Mouse (Mus musculus): ENCODE measurements around the gene Lrrc8c. TPM values are rescaled to one million over a fixed set of nuclear protein-coding genes. Genes with fewer than 3 reads are reported as not detected.
"Not testable (repeated sequence)": the region's sequence is repeated elsewhere in the genome, so short reads cannot be mapped to it uniquely, and the experiment has no call there.

The Lrrc8c gene
- total RNA-seq, 2 experiments from 2014 or later, result 23.5 to 27.0 TPM

DNA sequence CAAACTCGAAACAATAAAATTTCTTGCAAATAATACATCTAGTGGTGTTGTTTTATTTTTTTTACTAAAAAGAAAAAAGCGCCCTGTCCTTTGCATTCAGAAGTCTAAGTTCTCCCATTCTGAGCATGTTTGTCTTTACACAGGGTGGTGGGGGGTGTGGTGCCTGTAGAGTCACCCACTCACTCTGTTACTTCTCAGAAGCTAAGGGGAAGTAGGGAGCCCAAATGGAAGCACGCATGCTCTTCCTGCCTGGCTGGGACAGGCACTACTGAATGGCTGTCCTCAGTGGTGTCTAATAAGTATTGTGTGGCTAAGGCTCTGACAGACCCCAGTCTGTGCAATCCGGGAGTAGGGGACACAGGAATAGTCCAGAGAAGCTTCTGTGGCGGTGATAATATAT is 107.9 kb downstream of the Lrrc8c start:
- DNase-seq (ENCODE audit: extremely low spot score in 1 of 2, low spot score in 1 of 2), result no peak

DNA sequence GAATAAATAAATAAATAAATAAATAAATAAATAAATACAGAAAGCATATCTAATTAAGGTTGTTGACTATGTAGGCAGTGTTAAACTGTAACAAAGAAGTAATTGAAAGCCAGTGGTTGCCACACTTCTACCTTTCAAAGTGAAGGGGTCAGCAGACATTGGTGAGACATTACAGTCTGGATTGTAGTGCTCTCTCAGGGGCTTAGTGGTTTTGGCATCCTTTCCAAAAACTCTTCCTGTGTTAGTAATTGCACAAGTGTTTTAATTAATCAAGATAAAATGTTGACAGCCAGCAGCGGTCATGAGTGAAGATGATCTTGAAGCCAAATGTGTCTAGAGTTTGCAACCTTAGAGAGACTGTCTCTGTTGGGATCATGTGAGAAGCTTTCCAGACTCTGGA is 110.8 kb downstream of the Lrrc8c start:
- no peak for DNase-seq (ENCODE audit: extremely low spot score in 1 of 2, low spot score in 1 of 2)

DNA sequence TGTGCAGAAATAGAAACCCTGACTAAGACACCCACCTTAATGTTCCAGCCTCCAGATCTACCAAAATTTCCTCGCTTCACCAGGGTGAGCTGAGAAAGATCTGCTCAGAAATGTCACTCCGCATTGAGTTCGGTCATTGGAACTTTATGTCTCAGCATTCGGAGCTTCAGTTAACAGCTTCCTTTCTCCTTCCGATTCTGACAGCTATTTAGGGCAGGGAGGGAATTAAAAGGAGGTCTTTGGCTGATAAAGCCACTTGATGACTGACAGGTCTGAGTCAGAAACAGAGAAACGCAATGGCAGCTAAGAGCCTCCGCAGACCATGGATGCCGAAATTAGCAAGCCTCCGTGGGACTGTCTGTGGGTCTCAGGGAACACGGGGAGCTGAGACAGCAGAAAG is 112.9 kb downstream of the Lrrc8c start:
- DNase-seq (ENCODE audit: extremely low spot score in 1 of 2, low spot score in 1 of 2), result no peak

GRCm38 (mm10) chr5:105635576-105635975 is 116.4 kb downstream of the Lrrc8c start:
- DNase-seq (ENCODE audit: extremely low spot score in 1 of 2, low spot score in 1 of 2), result no peak

DNA sequence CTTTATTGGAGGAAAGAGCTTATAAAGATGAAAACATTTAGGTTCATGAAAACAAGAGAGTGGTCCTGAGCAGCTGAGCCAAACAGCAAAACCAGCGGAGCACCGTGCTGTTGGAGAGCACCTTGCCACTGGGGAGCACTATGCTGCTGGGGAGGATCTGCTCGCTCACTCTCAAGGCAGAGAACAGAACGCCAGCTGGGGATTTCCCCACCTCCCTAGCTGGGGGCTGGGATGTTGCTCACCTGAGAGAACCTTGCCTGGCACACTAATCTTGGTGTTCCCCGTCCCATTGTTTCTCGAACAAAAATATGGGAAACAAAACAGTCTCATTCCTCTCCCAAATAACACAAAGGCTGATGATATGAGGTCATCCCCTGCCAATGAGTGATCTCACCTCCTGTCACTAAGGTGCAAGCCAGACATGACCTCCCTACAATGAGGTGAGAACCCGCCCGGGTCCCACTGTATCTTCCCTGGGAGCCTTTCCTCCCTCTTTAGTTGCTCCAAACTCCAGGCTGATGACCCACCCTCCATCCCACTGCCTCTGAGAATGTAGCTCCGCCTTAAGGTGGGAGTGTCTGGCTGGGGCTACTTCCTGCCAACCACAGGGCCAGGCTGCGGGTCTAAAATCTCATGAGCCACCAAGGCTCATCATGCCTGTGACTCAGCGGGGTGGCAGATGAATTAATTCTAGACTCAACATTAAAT is 117.5 kb downstream of the Lrrc8c start:
- DNase-seq (ENCODE audit: extremely low spot score in 1 of 2, low spot score in 1 of 2), result no peak

- DNase-seq (ENCODE audit: extremely low spot score in 1 of 2, low spot score in 1 of 2), result not testable (repeated sequence)
These were observed 119.1 kb downstream of the Lrrc8c start for GRCm38 (mm10) chr5:105638266-105638665.

DNA sequence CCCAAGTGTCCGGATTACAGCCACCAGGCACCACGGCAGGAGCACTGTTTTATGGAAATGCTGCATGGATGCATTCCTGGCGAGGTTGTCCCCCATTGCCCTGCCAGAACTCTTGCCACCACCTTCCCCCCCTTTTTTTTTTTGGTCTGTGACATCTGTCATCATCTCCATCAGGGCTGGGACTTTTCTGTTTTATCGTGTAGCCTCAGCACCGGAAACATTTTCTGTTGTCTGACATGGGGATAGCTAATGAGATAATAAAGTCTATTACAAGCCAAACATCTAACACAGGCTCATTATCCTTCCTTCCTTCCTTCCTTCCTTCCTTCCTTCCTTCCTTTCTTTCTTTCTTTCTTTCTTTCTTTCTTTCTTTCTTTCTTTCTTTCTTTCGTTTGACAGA is 119.7 kb downstream of the Lrrc8c start:
- DNase-seq (ENCODE audit: extremely low spot score in 1 of 2, low spot score in 1 of 2), result no peak

DNA sequence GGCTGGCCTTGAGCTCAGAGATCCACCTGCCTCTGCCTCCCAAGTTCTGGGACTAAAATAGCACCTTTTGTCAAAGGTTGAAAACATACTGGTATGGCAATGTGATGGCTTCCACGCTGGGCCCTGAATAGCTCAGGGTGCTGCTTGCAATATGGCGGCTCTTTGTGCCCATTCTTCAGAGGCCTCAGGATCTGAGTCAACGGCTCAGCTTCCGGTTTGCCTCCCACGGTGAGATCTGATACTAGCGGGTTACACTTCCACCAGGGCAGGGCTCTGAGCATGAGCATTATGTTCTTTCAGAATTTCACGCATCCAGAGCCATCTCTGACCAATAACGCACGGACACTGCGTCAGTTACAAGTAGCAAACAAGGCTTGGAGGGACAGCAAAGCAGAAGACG is 120.2 kb downstream of the Lrrc8c start:
- no peak for DNase-seq (ENCODE audit: extremely low spot score in 1 of 2, low spot score in 1 of 2)

GRCm38 (mm10) chr5:105642517-105642916 is 123.3 kb downstream of the Lrrc8c start:
- no peak for DNase-seq (ENCODE audit: extremely low spot score in 1 of 2, low spot score in 1 of 2)

DNA sequence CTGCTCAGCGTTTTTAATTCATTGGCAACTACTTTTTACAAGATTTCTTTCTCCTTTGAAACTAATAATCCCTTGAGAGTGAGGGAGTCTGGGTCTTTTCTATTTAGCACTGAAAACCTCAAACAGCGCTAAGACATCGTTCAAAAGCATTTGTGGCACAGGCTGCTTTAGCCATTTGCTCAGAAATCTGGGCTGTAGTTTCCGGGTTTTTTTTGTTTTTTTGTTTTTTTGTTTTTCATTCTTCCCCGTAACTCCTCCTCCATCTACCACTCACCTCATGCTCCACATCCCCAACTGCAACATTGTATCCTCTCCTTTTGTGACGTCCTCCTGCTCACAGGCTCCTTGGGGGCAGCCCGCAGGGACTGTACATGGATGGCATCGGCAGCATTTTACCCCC is 124.1 kb downstream of the Lrrc8c start:
- no peak for DNase-seq (ENCODE audit: extremely low spot score in 1 of 2, low spot score in 1 of 2)

DNA sequence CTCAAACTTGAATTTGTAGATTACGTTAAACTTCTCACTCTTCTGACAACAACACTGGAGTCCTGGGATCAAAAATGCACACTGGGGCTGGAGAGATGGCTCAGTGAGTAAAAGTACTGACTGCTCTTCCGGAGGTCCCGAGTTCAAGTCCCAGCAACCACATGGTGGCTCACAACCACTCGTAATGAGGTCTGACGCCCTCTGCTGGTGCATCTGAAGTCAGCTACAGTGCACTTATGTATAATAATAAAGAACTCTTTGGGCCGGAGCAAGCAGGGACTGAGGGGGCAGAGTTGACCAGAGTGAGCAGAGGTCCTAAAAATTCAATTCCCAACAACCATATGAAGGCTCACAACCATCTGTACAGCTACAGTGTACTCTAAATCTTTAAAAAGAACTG is 125.0 kb downstream of the Lrrc8c start:
- DNase-seq (ENCODE audit: extremely low spot score in 1 of 2, low spot score in 1 of 2), result no peak

DNA sequence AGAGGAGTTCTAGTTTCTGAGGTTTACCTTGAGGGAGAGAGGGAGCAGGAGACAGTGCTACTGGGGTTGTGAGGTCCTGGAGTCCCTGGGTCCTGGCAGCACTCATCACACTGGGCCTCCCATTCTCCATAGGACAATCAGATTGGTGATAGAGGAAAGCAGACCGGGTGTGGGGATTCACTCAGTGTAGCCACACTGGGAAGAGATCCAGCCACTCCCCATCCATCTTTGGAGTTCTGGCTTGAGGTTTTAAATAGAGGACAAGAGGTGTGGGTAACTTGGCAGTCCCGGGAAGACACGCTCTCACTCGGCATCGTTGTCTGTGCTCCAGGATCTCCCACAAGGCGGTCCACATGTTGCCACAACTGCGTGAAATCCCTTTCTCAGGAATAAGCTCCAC is 127.9 kb downstream of the Lrrc8c start:
- DNase-seq (ENCODE audit: extremely low spot score in 1 of 2, low spot score in 1 of 2), result no peak

GRCm38 (mm10) chr5:105648648-105649287 is 129.6 kb downstream of the Lrrc8c start:
- peak in 1 of 2 experiments; percentile 7 for DNase-seq (ENCODE audit: extremely low spot score in 1 of 2, low spot score in 1 of 2)

DNA sequence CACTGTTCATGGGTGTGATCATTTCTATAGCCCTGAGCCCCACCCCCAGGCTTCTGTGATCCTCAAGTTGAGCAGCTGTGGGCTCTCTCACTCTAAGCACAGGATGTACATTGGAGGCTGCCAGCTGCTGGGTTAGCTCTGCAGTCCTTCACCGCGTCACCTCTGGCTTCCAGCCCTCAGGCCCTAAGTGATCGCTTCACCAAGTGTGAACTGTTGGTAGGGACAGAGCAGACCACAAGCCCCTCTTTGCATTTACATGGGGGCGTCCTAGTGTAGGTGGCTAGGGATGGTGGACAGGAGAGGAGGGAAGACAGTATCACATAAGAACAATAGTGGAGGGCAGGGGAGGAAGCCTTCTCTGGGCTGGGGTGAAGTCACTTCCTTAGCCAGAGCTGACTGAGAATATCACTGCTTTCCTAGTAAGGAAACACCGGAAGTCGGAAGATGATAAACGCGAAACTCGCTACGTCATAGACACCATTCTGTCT is 130.4 kb downstream of the Lrrc8c start:
- DNase-seq (ENCODE audit: extremely low spot score in 1 of 2, low spot score in 1 of 2), result no peak

DNA sequence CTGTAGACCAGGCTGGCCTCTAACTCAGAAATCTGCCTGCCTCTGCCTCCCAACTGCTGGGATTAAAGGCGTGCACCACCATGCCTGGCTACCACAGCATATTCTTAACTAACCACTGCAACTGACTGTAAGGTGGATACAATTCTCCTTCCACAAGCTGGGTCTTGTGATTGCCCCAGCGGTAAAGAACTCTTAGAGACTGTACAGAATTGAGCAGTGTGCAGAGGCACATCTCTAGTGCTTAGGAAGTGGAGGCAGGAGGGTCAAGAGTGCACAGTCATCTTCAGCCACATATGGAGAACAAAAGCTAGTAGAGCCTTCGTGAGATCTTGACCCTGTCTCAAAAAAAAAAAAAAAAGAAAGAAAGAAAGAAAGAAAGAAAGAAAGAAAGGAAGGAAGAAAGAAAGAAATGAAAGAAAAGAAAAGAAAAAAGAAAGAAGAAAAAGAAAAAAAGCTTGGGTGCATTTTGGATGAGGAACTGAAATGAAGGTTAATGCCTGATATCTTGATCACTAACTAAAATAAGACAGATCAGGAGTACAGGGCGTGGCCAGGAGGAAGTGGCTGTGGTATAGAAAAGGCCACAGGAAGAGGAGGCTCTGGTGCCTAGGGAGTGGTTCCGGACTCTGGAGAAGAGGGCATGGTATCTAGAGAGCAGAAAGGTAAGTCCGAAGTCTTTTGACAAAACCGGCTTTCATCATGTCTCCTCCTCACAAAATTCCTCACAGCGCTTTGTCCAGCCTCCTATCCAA is 131.7 kb downstream of the Lrrc8c start:
- DNase-seq (ENCODE audit: extremely low spot score in 1 of 2, low spot score in 1 of 2), result no peak

DNA sequence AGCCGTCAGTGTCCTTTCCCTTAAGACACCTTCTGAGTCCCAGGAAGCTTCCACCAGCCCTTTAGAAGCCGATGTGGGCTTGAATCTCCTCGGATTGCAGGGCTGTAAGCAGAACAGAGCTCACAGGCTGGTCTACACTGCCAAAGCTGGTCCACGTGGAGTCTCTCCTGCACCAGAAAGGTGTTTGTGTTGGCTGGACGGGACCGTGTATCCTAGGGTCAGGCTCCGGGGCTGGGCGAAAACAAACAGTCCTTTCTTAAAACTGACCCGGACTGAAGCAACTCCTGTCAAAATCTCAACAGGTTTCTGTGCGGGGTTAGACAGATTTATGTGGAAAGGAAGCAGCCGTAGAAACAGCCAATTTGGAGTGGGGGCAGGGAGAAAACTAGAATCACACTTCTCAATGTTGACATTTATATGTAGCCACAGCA is 132.4 kb downstream of the Lrrc8c start:
- DNase-seq (ENCODE audit: extremely low spot score in 1 of 2, low spot score in 1 of 2), result no peak

DNA sequence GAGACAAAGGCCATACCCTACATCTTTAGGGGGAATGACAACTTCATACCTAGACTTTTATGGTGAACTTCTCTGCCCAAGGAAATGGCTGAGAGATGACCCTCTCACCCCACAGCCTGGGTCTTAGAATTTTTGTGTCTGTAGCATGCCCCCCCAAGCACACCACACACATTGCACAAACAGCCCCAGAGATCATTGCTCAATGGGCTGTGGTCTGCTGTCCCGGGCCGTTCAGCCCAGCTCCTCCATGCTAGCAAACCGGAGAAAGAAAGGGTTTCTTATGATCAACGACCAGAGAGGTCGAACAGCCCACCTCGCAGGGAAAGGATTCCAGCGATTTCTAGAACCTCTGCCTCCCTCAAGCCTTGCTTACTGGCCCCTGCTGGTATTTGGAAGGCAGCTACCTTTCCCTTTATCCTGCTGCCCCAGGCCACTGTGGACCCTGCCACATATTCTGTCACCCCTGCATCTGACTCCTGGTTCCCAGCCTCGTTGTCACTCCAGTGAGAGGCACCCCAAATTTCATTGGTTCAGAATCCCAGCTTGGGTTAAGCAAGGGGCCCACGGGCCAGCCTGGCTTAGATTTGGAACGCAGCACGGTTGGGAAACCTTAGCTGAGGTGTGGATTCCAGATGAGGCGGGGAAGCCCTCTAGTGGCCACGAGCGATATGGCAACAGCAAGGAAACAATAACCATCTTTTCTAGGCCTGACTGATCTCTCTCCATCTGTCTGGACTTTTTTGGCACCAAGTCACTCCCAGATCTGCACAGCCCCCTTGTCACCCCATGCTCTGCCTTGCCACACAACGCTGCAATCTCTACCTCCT is 135.3 kb downstream of the Lrrc8c start:
- peak; percentile 75 to 88 for DNase-seq (ENCODE audit: extremely low spot score in 1 of 2, low spot score in 1 of 2)

GRCm38 (mm10) chr5:105655100-105655734 is 136.0 kb downstream of the Lrrc8c start:
- peak in 1 of 2 experiments; percentile 19 for DNase-seq (ENCODE audit: extremely low spot score in 1 of 2, low spot score in 1 of 2)

- DNase-seq (ENCODE audit: extremely low spot score in 1 of 2, low spot score in 1 of 2), result no peak
These were observed 142.7 kb downstream of the Lrrc8c start for GRCm38 (mm10) chr5:105661894-105662293.
